Mouse (Mus musculus) liver, adult 2 months (tissue): ENCODE results near the gene Kif3c. TPM values are rescaled to one million over a fixed set of nuclear protein-coding genes. Genes with fewer than 3 reads are reported as not detected.

Experiments
- DNase-seq: peaks from one replicate; pipeline ENCODE4 v3.0.0-alpha.2; 2011; ENCODE audit warnings: low read depth, low spot score; ENCODE audit errors: extremely low read depth
- H3K27ac ChIP-seq: fragments of 200-500 bp; replicated peaks from 2 replicates; pipeline ENCODE4 v1.5.1; 2012; ENCODE audit warnings: low read depth, mild to moderate bottlenecking, control low read depth, inconsistent platforms, low read length; ENCODE audit not compliant: insufficient read depth
- H3K27me3 ChIP-seq: fragments of 200-500 bp; 2 replicates; pipeline ENCODE4 v1.6.1; 2012; ENCODE audit warnings: mild to moderate bottlenecking, moderate library complexity, low read length, inconsistent platforms; ENCODE audit not compliant: control insufficient read depth, insufficient read depth
- H3K36me3 ChIP-seq: fragments of 200-500 bp; 2 replicates; pipeline ENCODE4 v1.6.1; 2012; ENCODE audit warnings: low read length, inconsistent platforms; ENCODE audit not compliant: control insufficient read depth, insufficient read depth
- H3K4me1 ChIP-seq: fragments of 200-500 bp; 2 replicates; pipeline ENCODE4 v1.6.1; 2011; ENCODE audit warnings: low read length; ENCODE audit not compliant: control insufficient read depth, insufficient read depth
- H3K4me3 ChIP-seq: fragments of 200-500 bp; 2 replicates; pipeline ENCODE4 v1.5.1; 2011; ENCODE audit warnings: low read depth, mild to moderate bottlenecking, control low read depth, low read length, moderate library complexity; ENCODE audit not compliant: insufficient read depth
- H3K79me2 ChIP-seq: fragments of 200-500 bp; 2 replicates; pipeline ENCODE4 v1.6.1; 2012; ENCODE audit warnings: inconsistent platforms, mild to moderate bottlenecking, low read length, moderate library complexity; ENCODE audit not compliant: control insufficient read depth, insufficient read depth
- H3K9ac ChIP-seq: fragments of 200-500 bp; 2 replicates; pipeline ENCODE4 v1.6.1; 2012; ENCODE audit warnings: low read depth, mild to moderate bottlenecking, control low read depth, inconsistent platforms, low read length
- CTCF ChIP-seq: fragments of 200-500 bp; IDR thresholded peaks from 2 replicates; pipeline ENCODE4 v1.5.1; 2011; ENCODE audit warnings: low read depth, low read length, control low read depth
- POLR2A ChIP-seq: fragments of 200-500 bp; IDR thresholded peaks from 2 replicates; pipeline ENCODE4 v1.6.1; 2011; ENCODE audit warnings: low read length, control low read depth; ENCODE audit not compliant: insufficient read depth; ENCODE audit errors: extremely low read depth
- WGBS: fragments of 180-500 bp; shearing (Covaris S2); methylation state at CpG from one replicate; pipeline ENCODE4 v1.1.7; 2018; 5-methylcytosine and 5-hydroxymethylcytosine counted together
- polyA plus RNA-seq: library from polyadenylated mRNA; depleted of rRNA; stranded (reverse); fragments of >200 nt; gene quantifications from 2 replicates; pipeline ENCODE4 v1.2.3, GENCODE M21; 2012; rRNA removed
- total RNA-seq: library from RNA; depleted of rRNA; stranded (reverse); fragments of >200 nt; gene quantifications from 2 replicates; pipeline ENCODE4 v1.2.3, GENCODE M21; 2014; rRNA removed

Gene Kif3c
- total and polyA plus RNA-seq, 2 experiments, result 0.55 to 0.99 TPM

DNA sequence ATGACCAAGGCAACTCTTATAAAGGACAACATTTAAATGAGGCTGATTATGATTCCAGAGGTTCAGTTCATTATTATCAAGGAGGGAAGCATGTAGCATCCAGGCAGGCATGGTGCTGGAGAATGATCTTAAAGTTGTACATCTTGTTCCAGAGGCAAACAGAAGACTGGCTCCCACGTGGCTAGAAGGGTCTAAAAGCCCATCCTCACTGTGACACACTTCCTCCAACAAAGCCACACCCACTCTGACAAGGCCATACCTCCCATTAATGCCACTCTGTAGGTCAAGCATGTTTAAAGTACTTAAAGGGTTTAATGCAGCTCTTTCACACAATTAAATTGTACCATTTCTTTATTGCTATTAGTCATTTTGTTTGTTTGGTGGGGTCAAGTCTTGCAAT is 68.8 kb downstream of the Kif3c start:
- H3K4me1 ChIP-seq, result peaks cover 15% of the 10 kb centered on the region
- H3K9ac ChIP-seq, result no peak overlapping the region
- H3K79me2 ChIP-seq, result peaks cover 28% of the 10 kb centered on the region
- no peak overlapping the region for H3K27ac ChIP-seq
- no peak overlapping the region for H3K4me3 ChIP-seq
- 46% methylated on average over 1 of the region's 1 CpGs for WGBS
- DNase-seq, result no peak
- 0 out of 2 replicates have a peak, but pooled peaks cover 2% of the 10 kb centered on the region for H3K36me3 ChIP-seq
- H3K27me3 ChIP-seq, result no peaks in the 10 kb centered on the region
- TF ChIP-seq CTCF, result no peak
- TF ChIP-seq POLR2A, result no peak

DNA sequence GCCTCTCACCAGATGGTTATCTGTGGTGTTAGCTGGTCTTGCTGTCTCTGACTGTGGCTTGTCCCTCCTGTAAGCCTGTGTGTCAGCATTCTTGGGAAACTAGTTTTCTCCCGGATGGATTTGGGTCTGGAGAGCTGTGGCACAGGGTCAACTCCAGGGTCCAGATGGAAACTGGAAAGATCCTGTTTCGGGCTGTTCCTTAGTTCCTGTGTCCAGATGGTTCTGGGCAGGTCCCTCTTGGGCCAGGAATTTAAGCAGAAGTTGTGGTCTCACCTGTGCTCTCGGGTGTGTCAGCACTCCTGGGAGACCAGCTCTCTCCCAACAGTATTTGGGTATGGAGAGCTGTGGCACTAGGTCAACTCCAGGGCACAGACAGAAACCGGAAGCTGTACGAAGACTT is 71.5 kb downstream of the Kif3c start:
- Histone ChIP-seq H3K27ac (no peak overlapping the region), H3K27me3 (no peaks in the 10 kb centered on the region), H3K4me3 (no peak overlapping the region), H3K4me1 (peaks cover 17% of the 10 kb centered on the region), H3K79me2 (peaks cover 26% of the 10 kb centered on the region), H3K9ac (no peak overlapping the region), H3K36me3 (0 out of 2 replicates have a peak, but pooled peaks cover 2% of the 10 kb centered on the region)
- whole genome bisulfite sequencing, result 56% methylated on average over 5 of the region's 5 CpGs
- TF ChIP-seq POLR2A, result no peak
- no peak for TF ChIP-seq CTCF
- DNase-seq, result no peak

DNA sequence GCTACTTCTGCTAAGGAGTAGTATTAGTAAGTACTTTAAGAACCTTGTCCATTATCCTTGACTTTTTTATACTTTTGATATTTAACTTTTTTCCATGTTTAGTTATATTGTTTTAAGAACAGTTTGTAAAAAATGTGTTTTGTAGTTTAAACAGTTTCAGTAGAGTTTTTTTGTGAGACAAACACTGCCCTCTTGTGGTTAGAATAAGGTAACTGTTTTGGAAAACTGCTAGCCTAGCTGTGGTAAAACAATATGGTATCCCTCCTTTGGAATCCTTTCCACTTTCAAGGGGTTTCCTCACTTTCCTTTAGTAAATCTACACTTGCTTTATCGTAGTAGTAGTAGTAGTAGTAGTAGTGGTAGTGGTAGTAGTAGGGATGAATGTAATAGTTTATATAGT is 72.9 kb downstream of the Kif3c start:
- Histone ChIP-seq H3K36me3 (peaks cover 3% of the 10 kb centered on the region; the same call in 1 of the 2 replicates), H3K27ac (no peak overlapping the region), H3K4me1 (peaks cover 12% of the 10 kb centered on the region), H3K9ac (no peak overlapping the region), H3K27me3 (no peaks in the 10 kb centered on the region), H3K4me3 (no peak overlapping the region), H3K79me2 (peaks cover 21% of the 10 kb centered on the region)
- DNase-seq, result no peak
- 85% methylated on average over 1 of the region's 1 CpGs for WGBS
- peak; percentile 56 for TF ChIP-seq CTCF
- TF ChIP-seq POLR2A, result no peak

DNA sequence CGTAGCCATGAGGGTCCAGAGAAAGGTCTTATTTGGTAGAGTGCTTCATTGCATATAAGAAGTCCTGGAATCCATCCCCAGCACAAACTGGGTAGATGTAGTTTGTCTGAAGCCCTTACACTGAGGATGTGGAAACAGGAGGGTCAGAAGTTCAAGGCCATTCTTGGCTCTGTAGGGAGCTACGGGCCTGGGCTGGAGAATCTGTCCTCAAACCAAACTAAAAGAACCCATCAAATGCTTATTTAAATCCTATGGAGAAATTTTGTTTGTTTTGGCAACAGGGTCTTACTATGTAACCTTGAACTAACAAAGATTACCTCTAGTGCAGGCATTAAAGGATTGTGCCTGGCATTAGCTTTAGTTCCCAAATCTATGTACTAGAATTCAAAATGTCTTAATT is 76.0 kb downstream of the Kif3c start:
- no peak for TF ChIP-seq POLR2A
- no peak for TF ChIP-seq CTCF
- H3K4me1 ChIP-seq, result peaks cover 12% of the 10 kb centered on the region
- peaks cover 15% of the 10 kb centered on the region; the same call in 1 of the 2 replicates for H3K79me2 ChIP-seq
- peaks cover 6% of the 10 kb centered on the region; the same call in 1 of the 2 replicates for H3K36me3 ChIP-seq
- DNase-seq, result peak; percentile 69
- H3K9ac ChIP-seq, result no peak overlapping the region
- H3K27ac ChIP-seq, result 0 out of 2 replicates have a peak overlapping the region, but pooled peaks have one; percentile 5
- whole genome bisulfite sequencing, result 32% methylated on average over 2 of the region's 2 CpGs
- no peak overlapping the region for H3K4me3 ChIP-seq
- H3K27me3 ChIP-seq, result no peaks in the 10 kb centered on the region

DNA sequence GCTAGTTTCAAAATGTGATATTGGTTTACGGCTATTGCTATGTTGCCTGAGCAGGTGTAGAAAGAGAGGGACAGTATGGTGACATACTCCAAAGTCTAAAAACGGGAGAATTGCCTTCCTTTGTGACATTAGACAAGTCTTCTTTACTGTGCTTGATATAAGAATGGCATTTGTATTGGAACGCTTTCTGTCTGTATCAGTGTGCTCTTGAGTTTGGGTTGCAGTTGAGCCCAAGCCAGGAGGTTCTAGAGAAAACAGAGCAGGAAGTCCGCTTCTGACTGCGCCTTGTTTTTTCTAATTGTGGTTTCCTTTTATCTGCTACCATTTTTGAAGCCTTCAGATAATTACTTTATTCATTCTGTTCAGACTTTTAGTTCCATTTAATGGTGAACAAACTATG is 76.4 kb downstream of the Kif3c start:
- H3K36me3 ChIP-seq, result peaks cover 8% of the 10 kb centered on the region; the same call in 1 of the 2 replicates
- H3K27ac ChIP-seq, result no peak overlapping the region; the same call in 1 of the 2 replicates
- H3K27me3 ChIP-seq, result no peaks in the 10 kb centered on the region
- TF ChIP-seq CTCF (no peak), POLR2A (no peak)
- DNase-seq, result peak; percentile 66
- H3K79me2 ChIP-seq, result peaks cover 13% of the 10 kb centered on the region; the same call in 1 of the 2 replicates
- H3K4me3 ChIP-seq, result no peak overlapping the region
- no peak overlapping the region for H3K9ac ChIP-seq
- 11% methylated on average over 5 of the region's 5 CpGs for WGBS
- H3K4me1 ChIP-seq, result peaks cover 11% of the 10 kb centered on the region

DNA sequence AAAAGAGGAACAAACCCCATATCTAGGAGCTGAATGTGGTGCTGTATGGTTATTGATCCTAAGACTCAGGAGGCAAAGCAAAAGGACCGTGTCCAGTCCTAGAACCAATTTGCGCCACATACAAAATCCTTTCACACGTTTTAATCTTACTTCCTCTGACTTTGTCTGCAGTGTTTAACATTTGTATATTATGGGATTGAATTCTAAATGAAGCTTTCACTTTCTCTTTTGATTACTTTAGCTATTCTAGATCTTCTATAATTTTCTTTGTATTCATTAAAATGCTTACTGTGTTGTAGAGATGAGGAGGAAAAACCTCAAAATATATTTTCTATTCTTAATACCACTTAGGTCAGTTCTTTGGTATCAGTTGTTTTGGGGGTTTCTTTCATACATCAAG is 88.6 kb downstream of the Kif3c start:
- 81% methylated on average over 3 of the region's 3 CpGs for WGBS
- no peak for DNase-seq
- no peak overlapping the region for H3K27ac ChIP-seq
- no peak for TF ChIP-seq CTCF
- no peak for TF ChIP-seq POLR2A
- peaks cover 35% of the 10 kb centered on the region for H3K36me3 ChIP-seq
- no peaks in the 10 kb centered on the region for H3K79me2 ChIP-seq
- H3K9ac ChIP-seq, result no peak overlapping the region
- peaks cover 1% of the 10 kb centered on the region; the same call in 1 of the 2 replicates for H3K4me1 ChIP-seq
- H3K27me3 ChIP-seq, result no peaks in the 10 kb centered on the region
- no peak overlapping the region for H3K4me3 ChIP-seq

Other genes starting within 250 kb of the Kif3c start
- gene Rab10, start 55.2 kb upstream of the Kif3c start, total RNA-seq, result 42.8 and 43.4 TPM in 2 replicates
- 18.7 and 21.5 TPM in 2 replicates for gene Rab10, start 55.2 kb upstream of the Kif3c start, polyA plus RNA-seq
- 18.3 and 18.6 TPM in 2 replicates for gene Asxl2, start 61.7 kb downstream of the Kif3c start, total RNA-seq
- 3.7 and 4.2 TPM in 2 replicates for gene Asxl2, start 61.7 kb downstream of the Kif3c start, polyA plus RNA-seq
- gene Dtnb, start 207.2 kb downstream of the Kif3c start, total RNA-seq, result 11.7 and 17.7 TPM in 2 replicates
- 29.3 and 35.6 TPM in 2 replicates for gene Dtnb, start 207.2 kb downstream of the Kif3c start, polyA plus RNA-seq